Mouse (Mus musculus): Measurements from ENCODE around the gene Cyp11a1. TPM values are rescaled to one million over a fixed set of nuclear protein-coding genes. Genes with fewer than 3 reads are reported as not detected.

The Cyp11a1 gene
- polyA plus RNA-seq, 1 experiment, result 0.36 TPM

GRCm38 (mm10) chr9:57972776-57973439 is 33.3 kb upstream of the Cyp11a1 start:
- no peak for DNase-seq (ENCODE audit: low spot score)

- no peak for DNase-seq (ENCODE audit: low spot score)
Measured at GRCm38 (mm10) chr9:57973440-57974066, 32.7 kb upstream of the Cyp11a1 start.

- no peak for DNase-seq (ENCODE audit: low spot score)
Measured at GRCm38 (mm10) chr9:57974221-57974620, 32.0 kb upstream of the Cyp11a1 start.

GRCm38 (mm10) chr9:57975200-57975821 is 30.9 kb upstream of the Cyp11a1 start:
- no peak for DNase-seq (ENCODE audit: low spot score)

GRCm38 (mm10) chr9:57978025-57978424 is 28.2 kb upstream of the Cyp11a1 start:
- no peak for DNase-seq (ENCODE audit: low spot score)

- DNase-seq (ENCODE audit: low spot score), result no peak
Measured at GRCm38 (mm10) chr9:57978858-57979257, 27.4 kb upstream of the Cyp11a1 start.

- no peak for DNase-seq (ENCODE audit: low spot score)
Measured at GRCm38 (mm10) chr9:57980570-57980969, 25.6 kb upstream of the Cyp11a1 start.

- DNase-seq (ENCODE audit: low spot score), result no peak
Measured at GRCm38 (mm10) chr9:57985304-57985703, 20.9 kb upstream of the Cyp11a1 start.

- DNase-seq (ENCODE audit: low spot score), result no peak
Measured at GRCm38 (mm10) chr9:57986293-57986692, 19.9 kb upstream of the Cyp11a1 start.

GRCm38 (mm10) chr9:57988098-57988497 is 18.1 kb upstream of the Cyp11a1 start:
- DNase-seq (ENCODE audit: low spot score), result no peak

GRCm38 (mm10) chr9:57989309-57989708 is 16.9 kb upstream of the Cyp11a1 start:
- no peak for DNase-seq (ENCODE audit: low spot score)

- no peak for DNase-seq (ENCODE audit: low spot score)
Measured at GRCm38 (mm10) chr9:57990438-57991110, 15.6 kb upstream of the Cyp11a1 start.

- no peak for DNase-seq (ENCODE audit: low spot score)
Measured at GRCm38 (mm10) chr9:57992060-57992459, 14.2 kb upstream of the Cyp11a1 start.

- no peak for DNase-seq (ENCODE audit: low spot score)
Measured at GRCm38 (mm10) chr9:57992781-57993591, 13.2 kb upstream of the Cyp11a1 start.

- no peak for DNase-seq (ENCODE audit: low spot score)
Measured at GRCm38 (mm10) chr9:57995282-57995681, 10.9 kb upstream of the Cyp11a1 start.

GRCm38 (mm10) chr9:57997511-57998031 is 8.6 kb upstream of the Cyp11a1 start:
- no peak for DNase-seq (ENCODE audit: low spot score)

- no peak for DNase-seq (ENCODE audit: low spot score)
Measured at GRCm38 (mm10) chr9:57998032-57998659, 8.1 kb upstream of the Cyp11a1 start.

GRCm38 (mm10) chr9:57998685-57999084 is 7.5 kb upstream of the Cyp11a1 start:
- no peak for DNase-seq (ENCODE audit: low spot score)

- DNase-seq (ENCODE audit: low spot score), result no peak
Measured at GRCm38 (mm10) chr9:57999676-58000075, 6.5 kb upstream of the Cyp11a1 start.

GRCm38 (mm10) chr9:58003272-58003671 is 2.9 kb upstream of the Cyp11a1 start:
- no peak for DNase-seq (ENCODE audit: low spot score)

Measured in urinary bladder, adult 2 months (tissue).